Mouse (Mus musculus): ENCODE measurements at regions not wholly inside any gene's neighbourhood (a gene's known extent, or its start where the extent isn't known, plus 50 kb on each side); places are given as distances from the start of the nearest gene placed in this dataset.

- DNase-seq (ENCODE audit: low spot score in 2 of 2): no peak
These were observed 124.1 kb downstream of the Edn3 start for GRCm38 (mm10) chr2:174884232-174885225.

GRCm38 (mm10) chr2:174892658-174893057 is 117.4 kb upstream of the Gm14444 start:
- no peak for DNase-seq (ENCODE audit: low spot score in 2 of 2)

GRCm38 (mm10) chr2:174897424-174897823 is 112.6 kb upstream of the Gm14444 start:
- DNase-seq (ENCODE audit: low spot score in 2 of 2): no peak

- no peak for DNase-seq (ENCODE audit: low spot score in 2 of 2)
These were observed 109.9 kb upstream of the Gm14444 start for GRCm38 (mm10) chr2:174899940-174900670.

- peak; percentile 40 to 50 for DNase-seq (ENCODE audit: low spot score in 2 of 2)
These were observed 109.4 kb upstream of the Gm14444 start for GRCm38 (mm10) chr2:174900671-174900991.

GRCm38 (mm10) chr2:174901801-174902200 is 108.2 kb upstream of the Gm14444 start:
- no peak for DNase-seq (ENCODE audit: low spot score in 2 of 2)

- no peak for DNase-seq (ENCODE audit: low spot score in 2 of 2)
These were observed 106.4 kb upstream of the Gm14444 start for GRCm38 (mm10) chr2:174903627-174904026.

GRCm38 (mm10) chr2:174905865-174906639 is 104.0 kb upstream of the Gm14444 start:
- DNase-seq (ENCODE audit: low spot score in 2 of 2): peak in 1 of 2 experiments; percentile 26

GRCm38 (mm10) chr2:174917146-174917905 is 92.7 kb upstream of the Gm14444 start:
- no peak for DNase-seq (ENCODE audit: low spot score in 2 of 2)

- no peak for DNase-seq (ENCODE audit: low spot score in 2 of 2)
These were observed 92.1 kb upstream of the Gm14444 start for GRCm38 (mm10) chr2:174917975-174918374.

GRCm38 (mm10) chr2:174922208-174922607 is 87.8 kb upstream of the Gm14444 start:
- DNase-seq (ENCODE audit: low spot score in 2 of 2): no peak

- no peak for DNase-seq (ENCODE audit: low spot score in 2 of 2)
These were observed 80.3 kb upstream of the Gm14444 start for GRCm38 (mm10) chr2:174929718-174930117.

GRCm38 (mm10) chr2:174932137-174933012 is 77.7 kb upstream of the Gm14444 start:
- peak; percentile 77 to 83 for DNase-seq (ENCODE audit: low spot score in 2 of 2)

- no peak for DNase-seq (ENCODE audit: low spot score in 2 of 2)
These were observed 77.1 kb upstream of the Gm14444 start for GRCm38 (mm10) chr2:174933013-174933353.

GRCm38 (mm10) chr2:174936665-174937064 is 73.4 kb upstream of the Gm14444 start:
- peak in 1 of 2 experiments; percentile 14 for DNase-seq (ENCODE audit: low spot score in 2 of 2)

GRCm38 (mm10) chr2:174937930-174938329 is 72.1 kb upstream of the Gm14444 start:
- no peak for DNase-seq (ENCODE audit: low spot score in 2 of 2)

GRCm38 (mm10) chr2:174942221-174942620 is 67.8 kb upstream of the Gm14444 start:
- DNase-seq (ENCODE audit: low spot score in 2 of 2): no peak

GRCm38 (mm10) chr2:174948106-174948505 is 61.9 kb upstream of the Gm14444 start:
- no peak for DNase-seq (ENCODE audit: low spot score in 2 of 2)
